Mouse (Mus musculus) liver, embryonic 13.5 days (tissue): Measurements from ENCODE around the gene Dcst2. TPM values are rescaled to one million over a fixed set of nuclear protein-coding genes. Genes with fewer than 3 reads are reported as not detected.

Source experiments
- ATAC-seq: fragments of 200-750 bp; cut with Nextera tagmentation; 2 replicates; pipeline ENCODE4 v1.8.0; 2017; ENCODE audit warnings: low read depth, mild to moderate bottlenecking, moderate number of reproducible peaks, moderate library complexity
- DNase-seq: peaks from one replicate; pipeline ENCODE4 v3.0.0; 2022
- H3K27ac ChIP-seq: fragments of 300-500 bp; sonication (generic); 2 replicates; pipeline ENCODE4 v1.5.1; 2015; ENCODE audit warnings: moderate library complexity, mild to moderate bottlenecking, inconsistent platforms
- H3K27me3 ChIP-seq: fragments of 300-500 bp; sonication (generic); 2 replicates; pipeline ENCODE4 v1.6.1; 2015; ENCODE audit warnings: mild to moderate bottlenecking, inconsistent platforms
- H3K36me3 ChIP-seq: fragments of 300-500 bp; sonication (generic); 2 replicates; pipeline ENCODE4 v1.6.1; 2015; ENCODE audit warnings: mild to moderate bottlenecking, inconsistent platforms
- H3K4me1 ChIP-seq: fragments of 300-500 bp; sonication (generic); replicated peaks from 2 replicates; pipeline ENCODE4 v1.6.1; 2015; ENCODE audit warnings: inconsistent platforms
- H3K4me2 ChIP-seq: fragments of 300-500 bp; sonication (generic); 2 replicates; pipeline ENCODE4 v1.6.1; 2015; ENCODE audit warnings: inconsistent platforms, mild to moderate bottlenecking, moderate library complexity
- H3K4me3 ChIP-seq: fragments of 300-500 bp; sonication (generic); replicated peaks from 2 replicates; pipeline ENCODE4 v1.5.1; 2015; ENCODE audit warnings: mild to moderate bottlenecking, inconsistent platforms
- H3K9ac ChIP-seq: fragments of 300-500 bp; sonication (generic); 2 replicates; pipeline ENCODE4 v1.6.1; 2015; ENCODE audit warnings: mild to moderate bottlenecking, inconsistent platforms
- H3K9me3 ChIP-seq: fragments of 300-500 bp; sonication (generic); replicated peaks from 2 replicates; pipeline ENCODE4 v1.6.1; 2016; ENCODE audit warnings: inconsistent platforms
- WGBS: fragments of 180-500 bp; shearing (Covaris S2); methylation state at CpG from one replicate; pipeline ENCODE4 v1.1.7; 2015; ENCODE audit not compliant: insufficient replicate concordance; 5-methylcytosine and 5-hydroxymethylcytosine counted together
- polyA plus RNA-seq: library from polyadenylated mRNA; unstranded; fragments of >200 nt; fragmentation: Nextera tagmentation; extraction: Ambion mirVana; gene quantifications from 2 replicates; pipeline ENCODE4 v1.2.1, GENCODE M21; 2015

Gene Dcst2
- polyA plus RNA-seq, 1 experiment from 2014 or later, result 0.08 TPM

- DNase-seq (no peak), ATAC-seq (no peak)
- no peak overlapping the region for H3K4me2 ChIP-seq
- no peaks in the 10 kb centered on the region for H3K9me3 ChIP-seq
- H3K27ac ChIP-seq, result no peak overlapping the region
- peaks cover 80% of the 10 kb centered on the region for H3K27me3 ChIP-seq
- H3K36me3 ChIP-seq, result no peaks in the 10 kb centered on the region
- H3K4me3 ChIP-seq, result no peak overlapping the region
- WGBS, result 60% methylated on average over 12 of the region's 12 CpGs
- H3K9ac ChIP-seq, result no peak overlapping the region
- peaks cover 8% of the 10 kb centered on the region for H3K4me1 ChIP-seq
Measured at GRCm38 (mm10) chr3:89332476-89332875, 29.3 kb upstream of the Dcst2 start.

GRCm38 (mm10) chr3:89333053-89333452, 28.7 kb upstream of the Dcst2 start:
- H3K9ac ChIP-seq, result no peak overlapping the region
- no peak overlapping the region for H3K4me3 ChIP-seq
- 78% methylated on average over 11 of the region's 11 CpGs for WGBS
- no peaks in the 10 kb centered on the region for H3K36me3 ChIP-seq
- no peak overlapping the region for H3K4me2 ChIP-seq
- DNase-seq (no peak), ATAC-seq (no peak)
- H3K27ac ChIP-seq, result no peak overlapping the region
- peaks cover 14% of the 10 kb centered on the region for H3K4me1 ChIP-seq
- H3K9me3 ChIP-seq, result no peaks in the 10 kb centered on the region
- H3K27me3 ChIP-seq, result peaks cover 79% of the 10 kb centered on the region

- Histone ChIP-seq H3K4me2 (0 out of 2 replicates have a peak overlapping the region, but pooled peaks have one; percentile 80), H3K4me3 (no peak overlapping the region), H3K4me1 (peaks cover 24% of the 10 kb centered on the region)
Measured at GRCm38 (mm10) chr3:89336529-89336928, 25.2 kb upstream of the Dcst2 start.

GRCm38 (mm10) chr3:89337062-89337720, 24.6 kb upstream of the Dcst2 start:
- Histone ChIP-seq H3K27me3 (peaks cover 61% of the 10 kb centered on the region), H3K9ac (peak overlapping the region; percentile 64), H3K4me1 (peaks cover 24% of the 10 kb centered on the region), H3K9me3 (no peaks in the 10 kb centered on the region), H3K4me3 (peak overlapping the region; percentile 65), H3K4me2 (peak overlapping the region; percentile 80), H3K36me3 (no peaks in the 10 kb centered on the region), H3K27ac (no peak overlapping the region)
- DNase-seq (no peak), ATAC-seq (no peak)
- 3% methylated on average over 21 of the region's 21 CpGs for WGBS

More at GRCm38 (mm10) chr3:89336529-89336928, 25.2 kb upstream of the Dcst2 start:
- Histone ChIP-seq H3K27me3 (peaks cover 64% of the 10 kb centered on the region), H3K36me3 (no peaks in the 10 kb centered on the region), H3K9ac (no peak overlapping the region), H3K9me3 (no peaks in the 10 kb centered on the region), H3K27ac (no peak overlapping the region)
- DNase-seq, result no peak
- ATAC-seq, result no peak
- 29% methylated on average over 6 of the region's 6 CpGs for WGBS

GRCm38 (mm10) chr3:89337721-89338578, 23.8 kb upstream of the Dcst2 start, which contains the start of gene Efna4:
Gene Efna4, minus strand, starts transcription at chr3:89338028.
- Histone ChIP-seq H3K9me3 (no peaks in the 10 kb centered on the region), H3K9ac (peak within 1 kb of the TSS; percentile 64), H3K4me1 (peaks cover 21% of the 10 kb centered on the region), H3K27ac (no peak within 1 kb of the TSS), H3K27me3 (peaks cover 55% of the 10 kb centered on the region), H3K4me2 (peak within 1 kb of the TSS; percentile 80), H3K36me3 (no peaks in the 10 kb centered on the region), H3K4me3 (peak within 1 kb of the TSS; percentile 65)
- WGBS, result 2% methylated on average over 42 of the region's 44 CpGs
- DNase-seq, result no peak
- ATAC-seq, result peak; percentile 66

- Histone ChIP-seq H3K4me2 (no peak overlapping the region), H3K36me3 (no peaks in the 10 kb centered on the region), H3K4me1 (peaks cover 21% of the 10 kb centered on the region), H3K9ac (no peak overlapping the region), H3K9me3 (no peaks in the 10 kb centered on the region), H3K27ac (no peak overlapping the region), H3K27me3 (peaks cover 41% of the 10 kb centered on the region), H3K4me3 (no peak overlapping the region)
- no peak for ATAC-seq
- WGBS, result 31% methylated on average over 8 of the region's 8 CpGs
- DNase-seq, result peak; percentile 48
Measured at GRCm38 (mm10) chr3:89339416-89339815, 22.4 kb upstream of the Dcst2 start.

- Histone ChIP-seq H3K4me3 (0 out of 2 replicates have a peak overlapping the region, but pooled peaks have one; percentile 5), H3K27ac (no peak overlapping the region), H3K36me3 (no peaks in the 10 kb centered on the region), H3K4me1 (peaks cover 21% of the 10 kb centered on the region), H3K4me2 (peak overlapping the region; percentile 28), H3K27me3 (peaks cover 34% of the 10 kb centered on the region), H3K9me3 (no peaks in the 10 kb centered on the region), H3K9ac (no peak overlapping the region)
- DNase-seq (peak; percentile 50), ATAC-seq (0 out of 2 replicates have a peak, but pooled peaks have one; percentile 8)
- WGBS, result 11% methylated on average over 11 of the region's 11 CpGs
Measured at GRCm38 (mm10) chr3:89340465-89340864, 21.3 kb upstream of the Dcst2 start.

- H3K4me3 ChIP-seq, result no peak overlapping the region
- H3K4me1 ChIP-seq, result peaks cover 23% of the 10 kb centered on the region
- peaks cover 24% of the 10 kb centered on the region for H3K27me3 ChIP-seq
- WGBS, result 77% methylated on average over 4 of the region's 4 CpGs
- no peak for ATAC-seq
- no peaks in the 10 kb centered on the region for H3K36me3 ChIP-seq
- no peak overlapping the region for H3K9ac ChIP-seq
- DNase-seq, result no peak
- H3K9me3 ChIP-seq, result no peaks in the 10 kb centered on the region
- no peak overlapping the region for H3K27ac ChIP-seq
- no peak overlapping the region for H3K4me2 ChIP-seq
Measured at GRCm38 (mm10) chr3:89341794-89342193, 20.0 kb upstream of the Dcst2 start.

GRCm38 (mm10) chr3:89343279-89343678, 18.5 kb upstream of the Dcst2 start:
- Histone ChIP-seq H3K27ac (no peak overlapping the region), H3K4me3 (no peak overlapping the region), H3K27me3 (peaks cover 25% of the 10 kb centered on the region), H3K9ac (no peak overlapping the region), H3K4me2 (no peak overlapping the region), H3K4me1 (peaks cover 12% of the 10 kb centered on the region), H3K9me3 (no peaks in the 10 kb centered on the region), H3K36me3 (no peaks in the 10 kb centered on the region)
- ATAC-seq (no peak), DNase-seq (no peak)
- 71% methylated on average over 7 of the region's 7 CpGs for WGBS

GRCm38 (mm10) chr3:89346815-89347540, 14.8 kb upstream of the Dcst2 start:
- no peaks in the 10 kb centered on the region for H3K36me3 ChIP-seq
- 46% methylated on average over 10 of the region's 10 CpGs for WGBS
- no peak for ATAC-seq
- H3K27me3 ChIP-seq, result peaks cover 51% of the 10 kb centered on the region
- peaks cover 24% of the 10 kb centered on the region for H3K4me1 ChIP-seq
- no peak overlapping the region for H3K27ac ChIP-seq
- H3K4me2 ChIP-seq, result no peak overlapping the region
- no peak overlapping the region for H3K4me3 ChIP-seq
- no peak for DNase-seq
- no peak overlapping the region for H3K9ac ChIP-seq
- H3K9me3 ChIP-seq, result no peaks in the 10 kb centered on the region

- H3K9me3 ChIP-seq, result no peaks in the 10 kb centered on the region
- no peak overlapping the region for H3K9ac ChIP-seq
- 17% methylated on average over 1 of the region's 1 CpGs for WGBS
- ATAC-seq, result no peak
- H3K4me3 ChIP-seq, result no peak overlapping the region
- H3K27me3 ChIP-seq, result peaks cover 60% of the 10 kb centered on the region
- DNase-seq, result no peak
- no peak overlapping the region for H3K27ac ChIP-seq
- peaks cover 24% of the 10 kb centered on the region for H3K4me1 ChIP-seq
- 0 out of 2 replicates have a peak overlapping the region, but pooled peaks have one; percentile 81 for H3K4me2 ChIP-seq
- H3K36me3 ChIP-seq, result no peaks in the 10 kb centered on the region
Measured at GRCm38 (mm10) chr3:89347916-89348315, 13.9 kb upstream of the Dcst2 start.
